Mouse (Mus musculus): ENCODE data around the gene Samd5.

Samd5 gene

DNA sequence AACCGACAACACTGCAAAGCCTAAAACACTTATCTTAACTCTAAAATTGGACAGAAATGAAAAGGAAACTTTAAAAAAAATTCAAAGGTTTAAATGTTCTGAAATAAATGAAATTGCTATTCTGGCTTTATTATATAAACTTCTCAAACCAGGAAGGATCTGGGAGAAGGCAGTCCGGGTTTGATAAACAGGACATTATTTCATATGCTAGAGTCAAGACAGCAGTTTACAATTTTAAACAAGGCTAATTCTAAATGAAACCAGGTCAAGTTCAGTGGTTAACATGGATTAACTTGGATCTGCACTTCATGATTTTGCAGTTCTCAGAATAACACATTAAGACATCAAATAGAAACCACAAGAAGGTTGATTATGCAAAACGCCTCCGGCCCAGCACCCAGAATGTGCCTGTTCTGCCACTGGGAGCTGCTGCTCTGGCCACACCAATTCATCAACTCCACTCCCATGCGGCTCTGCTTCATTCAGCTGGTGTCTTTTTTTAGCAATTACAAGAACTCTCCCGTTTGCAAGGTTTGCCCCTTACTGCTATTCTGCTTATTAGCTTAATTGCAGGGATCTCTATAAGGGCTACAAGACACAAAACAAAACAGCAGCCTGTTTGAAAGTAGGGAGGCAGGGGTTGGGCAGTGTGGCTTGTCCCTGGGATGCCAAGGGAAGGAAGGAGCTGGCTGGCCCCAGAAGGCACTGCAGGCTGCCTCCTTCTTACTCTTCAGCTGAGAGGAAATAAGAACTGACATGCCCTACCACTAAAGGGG, 24.8 kb downstream of the Samd5 start:
- no peak for DNase-seq

DNA sequence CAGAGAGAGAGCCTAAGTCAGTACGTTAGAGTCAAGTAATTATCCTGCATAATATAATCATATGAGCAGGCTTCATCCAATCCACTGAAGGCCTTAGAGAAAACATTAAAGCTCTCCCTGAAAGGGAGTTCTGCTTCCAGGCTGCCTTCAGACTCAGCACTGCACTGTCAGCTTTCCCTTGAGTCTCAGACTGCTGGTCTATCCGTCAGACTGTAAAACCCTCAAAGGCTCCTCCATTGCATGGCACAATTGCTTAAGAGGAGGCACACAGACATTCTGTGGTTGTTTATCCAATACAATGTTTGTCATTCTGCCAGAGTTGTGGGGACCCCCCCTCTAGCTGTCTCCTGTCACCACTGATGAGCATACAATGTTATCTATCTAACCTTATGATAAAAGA, 26.5 kb downstream of the Samd5 start:
- no peak for DNase-seq

- no peak for DNase-seq
Measured at GRCm38 (mm10) chr10:9647741-9648140, 27.3 kb downstream of the Samd5 start.

GRCm38 (mm10) chr10:9646391-9646790, 28.6 kb downstream of the Samd5 start:
- DNase-seq: no peak

DNA sequence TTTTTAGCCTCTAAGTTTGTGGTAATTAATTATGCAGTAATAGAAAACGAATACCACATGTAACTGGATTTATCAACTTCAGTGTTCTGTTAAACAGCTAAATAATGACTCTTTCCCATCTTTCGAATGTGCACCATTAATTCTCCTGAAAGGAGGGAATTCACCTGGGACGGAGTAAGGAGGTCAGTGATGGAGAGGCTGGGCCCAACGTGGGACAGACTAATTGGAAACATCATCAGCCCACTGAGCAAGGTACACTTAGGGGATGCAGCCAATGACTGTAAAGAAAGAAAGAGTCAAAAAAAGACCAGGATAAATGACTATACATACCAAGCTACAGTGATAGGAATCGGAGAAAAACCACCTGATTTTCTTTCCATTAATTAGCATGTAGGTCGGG, 31.5 kb downstream of the Samd5 start:
- DNase-seq: no peak

DNA sequence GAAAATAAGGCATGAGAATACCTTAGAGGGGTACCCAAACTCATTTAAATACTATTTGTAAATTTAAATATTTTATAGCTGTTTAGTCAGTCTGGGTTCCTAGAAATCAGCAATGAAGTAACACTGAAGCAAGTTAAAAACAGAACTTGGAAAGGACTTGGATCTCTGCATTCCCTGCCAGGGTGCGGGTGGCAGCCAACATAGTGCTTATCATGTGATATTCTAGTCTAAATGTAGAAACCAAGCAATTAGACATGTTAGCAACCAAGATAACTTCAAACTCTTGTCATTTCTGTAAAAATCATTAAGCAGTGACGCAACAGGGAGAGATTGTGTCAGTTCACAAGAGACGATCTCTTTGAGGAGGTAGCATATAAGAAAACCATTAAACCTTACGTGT, 32.9 kb downstream of the Samd5 start:
- no peak for DNase-seq

DNA sequence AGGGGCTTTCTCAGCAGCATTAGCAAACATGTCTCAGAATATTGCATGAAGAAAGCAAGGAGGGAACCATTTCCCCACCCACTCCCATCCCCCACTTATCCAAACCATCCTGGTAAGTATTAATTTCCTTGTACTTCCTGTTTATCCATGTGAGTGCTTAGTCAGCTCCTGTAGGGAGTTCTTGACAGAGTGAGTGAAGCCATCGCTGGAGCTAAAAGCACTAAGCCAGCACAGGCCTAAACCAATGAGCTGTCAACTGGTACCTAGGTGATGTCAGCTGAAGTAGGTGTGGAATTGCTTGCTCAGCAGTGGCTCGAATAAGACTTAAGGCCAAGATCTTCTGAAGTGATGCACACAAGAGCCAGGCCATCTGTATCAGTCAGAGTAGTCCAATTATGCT, 34.3 kb downstream of the Samd5 start:
- no peak for DNase-seq

DNA sequence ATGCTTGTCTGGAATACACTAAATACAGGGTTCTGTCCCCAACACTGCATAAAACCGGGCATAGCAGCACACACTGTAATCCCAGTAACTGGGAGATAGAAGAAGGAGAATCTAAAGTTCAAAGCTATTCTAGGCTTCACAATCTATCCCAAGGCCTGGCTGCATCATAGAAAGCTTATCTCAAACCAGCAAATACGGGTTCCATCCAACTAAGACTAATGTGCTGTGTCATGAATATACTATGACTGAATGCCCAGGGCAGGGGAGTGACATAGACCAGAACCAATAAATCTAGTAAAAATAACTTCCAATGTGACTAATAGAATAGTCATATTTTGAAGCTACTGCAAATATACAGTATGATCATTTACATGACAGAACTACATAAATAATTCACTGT, 35.0 kb downstream of the Samd5 start:
- no peak for DNase-seq

GRCm38 (mm10) chr10:9625356-9625755, 49.7 kb downstream of the Samd5 start:
- no peak for DNase-seq

DNA sequence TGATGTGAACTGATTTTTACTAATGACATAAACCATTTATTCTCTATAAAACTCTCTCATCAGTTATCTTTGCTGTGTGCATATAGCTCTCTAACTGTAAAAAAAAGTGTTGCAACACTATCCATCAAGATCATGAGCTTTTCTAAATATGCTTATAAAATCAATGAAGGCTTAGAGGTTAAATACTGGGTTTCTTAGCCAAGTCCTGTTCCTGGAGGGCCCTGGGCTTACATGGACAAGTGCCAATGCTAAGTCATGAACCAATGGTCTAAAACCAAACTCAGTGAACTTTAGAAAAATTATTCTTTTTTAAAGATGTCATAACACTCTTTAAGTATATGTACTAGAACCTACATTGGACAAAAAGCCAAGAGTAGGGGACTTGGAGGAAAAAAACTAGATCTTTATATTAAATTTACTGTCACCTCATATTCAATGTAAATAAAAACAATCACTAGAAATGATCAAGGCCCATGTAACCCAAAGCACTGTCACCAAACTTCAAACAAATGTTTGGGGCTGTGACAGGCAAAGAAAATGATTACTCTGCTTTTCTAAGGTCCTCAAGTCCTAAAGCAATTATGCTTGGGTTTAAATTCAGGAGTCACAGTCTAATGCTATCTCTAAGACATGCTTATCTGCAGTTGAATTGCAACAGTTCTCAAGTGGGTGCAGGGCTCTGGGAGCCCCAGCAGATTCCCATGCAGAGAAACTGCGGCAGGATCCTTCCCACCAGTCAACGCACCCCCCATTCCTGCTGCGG, 52.9 kb downstream of the Samd5 start:
- no peak for DNase-seq

DNA sequence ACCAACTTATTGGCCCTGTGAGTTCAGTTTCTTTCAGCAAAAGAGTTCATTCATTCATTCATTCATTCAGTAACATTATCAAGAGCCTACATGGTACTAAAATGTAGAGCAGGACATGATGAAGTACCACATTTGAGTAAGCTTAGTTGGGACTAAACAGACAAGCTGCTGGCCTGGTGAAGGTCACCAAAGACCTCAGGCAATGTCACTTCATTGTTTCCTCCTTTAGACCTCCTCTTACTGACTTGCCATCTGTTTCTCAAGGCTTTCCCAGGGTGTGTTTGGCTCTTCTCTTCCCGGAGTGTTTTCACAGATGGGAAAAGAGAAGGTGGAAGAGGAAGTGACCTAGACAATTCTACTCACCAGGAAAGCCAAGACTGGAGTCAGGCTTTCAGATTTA, 54.0 kb downstream of the Samd5 start:
- no peak for DNase-seq

DNA sequence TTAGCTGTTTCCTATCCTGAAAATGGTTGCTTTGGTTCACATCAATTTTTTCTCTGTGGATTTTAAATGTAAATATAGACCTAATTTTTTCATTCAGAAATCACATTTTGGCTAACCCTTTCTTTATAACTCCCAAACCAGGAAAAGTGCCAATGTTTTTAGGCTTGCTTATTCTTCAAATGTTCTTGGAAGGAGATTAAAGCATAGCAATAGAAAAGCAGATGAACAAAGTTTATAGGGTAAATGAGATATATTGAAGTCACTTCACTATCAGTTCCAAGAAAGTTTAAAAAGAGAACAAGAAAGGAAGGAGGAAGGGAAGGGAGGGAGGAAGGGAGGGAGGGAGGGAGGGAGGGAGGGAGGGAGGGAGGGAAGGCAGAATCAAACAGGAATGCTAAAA, 60.0 kb downstream of the Samd5 start:
- DNase-seq: no peak

- no peak for DNase-seq
Measured at GRCm38 (mm10) chr10:9608854-9609253, 66.2 kb downstream of the Samd5 start.

DNA sequence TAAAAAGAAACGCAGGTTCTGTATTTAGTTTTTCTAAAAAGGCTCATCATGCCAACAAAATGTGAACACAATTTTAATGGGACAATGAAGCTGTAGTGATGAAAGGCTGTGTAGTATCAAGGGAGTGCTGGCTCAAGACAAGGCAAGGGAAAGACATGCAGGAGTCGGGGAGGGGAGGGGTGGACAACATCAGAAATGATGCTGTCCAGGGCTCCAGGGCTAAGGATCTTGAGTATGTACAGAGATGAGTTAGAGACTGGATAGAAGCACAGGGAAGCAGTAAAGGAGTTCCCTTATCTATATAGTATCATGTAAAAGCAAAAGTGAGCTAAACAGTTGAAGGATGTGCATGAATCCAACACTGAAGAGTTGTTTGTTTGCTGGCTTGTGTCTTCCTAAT, 67.9 kb downstream of the Samd5 start:
- DNase-seq: no peak

DNA sequence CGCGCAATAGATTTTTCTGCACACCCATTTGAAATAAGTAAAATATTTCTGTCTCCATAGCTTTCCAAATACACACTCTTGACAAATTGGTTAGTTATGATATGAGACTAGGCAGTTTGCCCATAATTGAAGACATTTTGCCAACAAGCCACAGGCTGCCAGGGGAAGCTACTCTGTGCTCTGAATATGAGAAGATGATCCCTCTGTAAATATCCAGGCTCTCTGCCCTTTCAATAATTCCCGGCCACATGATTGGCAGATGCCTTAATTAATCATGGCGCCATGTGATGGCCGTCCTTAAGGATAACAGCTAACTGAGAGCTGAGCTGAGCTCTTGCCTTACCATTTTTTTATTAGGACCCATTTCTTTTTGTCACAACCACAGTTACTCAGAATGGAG, 69.4 kb downstream of the Samd5 start:
- peak; percentile 7 for DNase-seq

GRCm38 (mm10) chr10:9603290-9603689, 71.7 kb downstream of the Samd5 start:
- DNase-seq: peak; percentile 3

DNA sequence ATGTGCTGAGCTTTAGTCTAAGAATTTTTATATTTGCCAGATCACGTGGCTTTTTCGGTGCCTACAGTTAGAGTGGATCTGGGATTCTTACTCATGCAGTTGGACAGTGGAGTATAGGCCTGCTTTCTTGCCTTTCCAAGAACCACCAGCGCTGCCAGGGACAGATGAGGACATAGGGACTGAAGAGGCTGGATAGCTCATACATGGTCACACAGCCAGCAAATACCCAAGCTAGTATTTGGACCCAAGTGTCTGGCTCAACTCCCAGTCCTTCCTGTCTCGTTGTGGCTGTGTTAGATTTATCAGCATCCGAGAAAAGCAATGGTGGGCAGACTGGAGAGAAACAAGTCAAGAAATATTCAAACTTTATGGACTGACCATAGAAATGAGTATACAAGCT, 72.2 kb downstream of the Samd5 start:
- peak; percentile 63 for DNase-seq

DNA sequence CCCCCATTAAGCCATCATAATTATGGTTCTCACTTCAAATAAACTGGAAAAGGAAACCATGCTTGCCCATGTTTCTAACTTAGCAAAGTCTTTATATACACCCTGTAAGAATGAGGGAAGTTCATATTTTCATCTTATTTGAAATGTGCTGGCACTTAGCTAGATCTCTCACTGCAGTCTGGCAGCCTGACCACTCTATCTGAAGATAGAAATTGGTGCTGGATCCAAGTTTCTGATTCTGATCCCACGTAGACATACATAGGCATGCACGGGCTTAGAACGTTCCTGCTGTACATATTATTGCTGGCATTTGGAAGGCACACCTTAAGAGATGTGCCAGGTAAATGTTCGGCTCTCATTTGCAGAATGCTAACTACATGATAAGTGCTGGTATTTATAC, 72.6 kb downstream of the Samd5 start:
- DNase-seq: no peak

DNA sequence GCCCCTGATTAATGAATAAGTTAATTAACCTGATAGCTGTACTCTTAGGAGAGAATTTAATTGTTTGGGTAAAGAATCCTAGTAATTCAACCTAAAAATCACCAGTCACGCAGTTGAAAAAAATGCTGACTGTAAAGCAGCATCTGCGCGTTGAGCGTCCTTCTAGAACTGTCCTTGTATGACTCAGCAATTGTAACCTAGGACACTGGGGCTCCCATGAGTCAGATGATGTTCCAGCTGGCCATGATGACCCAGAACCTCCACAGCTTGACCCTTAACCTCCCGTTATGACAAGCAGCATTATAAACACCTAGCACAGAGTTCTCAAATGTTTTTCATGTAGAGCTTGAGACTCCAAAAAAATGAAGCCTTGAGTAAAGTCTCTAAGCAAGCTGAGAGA, 78.8 kb downstream of the Samd5 start:
- DNase-seq: no peak

GRCm38 (mm10) chr10:9594666-9595065, 80.3 kb downstream of the Samd5 start:
- no peak for DNase-seq

DNA sequence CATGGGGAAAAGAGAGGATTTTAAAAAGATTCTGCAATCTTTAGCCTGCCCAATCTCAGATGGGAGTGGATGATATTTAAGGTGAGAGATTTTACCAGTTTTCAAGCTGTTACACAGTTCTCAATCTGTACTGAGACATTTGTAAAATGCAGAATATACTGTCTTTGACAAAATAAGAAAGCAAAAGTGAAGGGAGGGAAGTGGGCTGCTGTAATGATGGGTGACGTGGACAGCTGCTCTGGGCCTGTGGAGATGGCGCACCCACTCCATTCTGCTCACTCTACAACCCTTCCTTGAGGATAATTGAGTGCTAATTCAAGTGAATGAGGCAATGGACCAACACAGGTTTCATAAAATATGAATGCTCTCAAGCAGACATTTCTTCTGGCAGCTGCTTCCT, 84.4 kb downstream of the Samd5 start:
- no peak for DNase-seq

DNA sequence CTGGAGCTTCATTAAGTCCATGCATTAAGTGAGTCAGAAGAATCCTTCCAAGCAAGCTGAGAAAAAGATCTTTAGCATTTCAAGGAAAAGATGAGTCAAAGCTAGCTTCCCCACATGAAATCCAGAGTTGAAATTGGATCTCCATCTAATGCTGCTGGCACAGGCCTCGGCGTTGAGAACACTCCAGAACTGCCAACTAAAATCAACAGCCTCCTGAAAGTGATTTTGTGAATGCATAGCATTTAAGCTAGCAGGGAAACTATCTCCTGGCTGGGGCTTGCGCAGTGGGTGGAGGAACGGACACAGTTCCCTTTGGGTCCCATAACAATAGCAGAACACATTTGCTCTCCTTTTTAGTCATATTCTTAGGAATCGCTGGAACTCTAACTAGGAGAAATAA, 88.7 kb downstream of the Samd5 start:
- no peak for DNase-seq

DNA sequence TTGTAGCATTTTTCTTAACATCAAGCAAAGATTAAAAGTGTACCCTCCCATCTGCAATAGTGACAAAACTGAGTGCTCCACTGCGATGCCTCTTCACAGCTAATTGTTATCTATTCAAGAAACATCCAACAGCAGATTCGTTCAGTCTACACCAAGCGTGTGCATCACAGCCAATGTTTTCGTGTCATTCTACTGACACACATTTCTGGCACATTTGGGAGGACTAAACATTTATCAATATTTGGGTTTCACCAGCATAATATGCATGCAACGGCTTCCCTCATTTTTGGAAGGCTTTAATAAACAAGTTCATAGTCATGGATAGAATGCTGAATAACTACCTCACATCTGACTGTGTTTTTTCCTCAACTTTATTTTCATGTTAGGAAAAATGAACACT, 95.6 kb downstream of the Samd5 start:
- no peak for DNase-seq

DNA sequence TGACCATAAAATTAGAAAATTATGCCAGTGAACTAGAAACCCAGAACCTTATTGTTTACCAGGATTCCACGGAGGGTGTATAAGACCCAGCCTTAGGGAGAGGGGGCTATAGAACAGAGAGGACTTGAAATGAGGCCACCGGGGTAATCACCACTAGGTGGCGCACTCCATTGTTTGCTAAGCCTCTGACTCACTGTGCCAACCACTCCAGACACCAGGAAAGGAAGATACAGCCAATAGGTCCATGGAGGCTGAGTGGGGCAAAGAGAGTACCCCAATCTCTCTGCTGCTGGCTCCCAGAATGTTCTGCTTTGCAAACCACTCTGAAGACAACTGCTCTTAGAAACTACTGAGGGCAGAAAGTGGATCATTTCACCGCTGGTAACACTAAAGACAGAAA, 99.4 kb downstream of the Samd5 start:
- DNase-seq: peak; percentile 80

DNA sequence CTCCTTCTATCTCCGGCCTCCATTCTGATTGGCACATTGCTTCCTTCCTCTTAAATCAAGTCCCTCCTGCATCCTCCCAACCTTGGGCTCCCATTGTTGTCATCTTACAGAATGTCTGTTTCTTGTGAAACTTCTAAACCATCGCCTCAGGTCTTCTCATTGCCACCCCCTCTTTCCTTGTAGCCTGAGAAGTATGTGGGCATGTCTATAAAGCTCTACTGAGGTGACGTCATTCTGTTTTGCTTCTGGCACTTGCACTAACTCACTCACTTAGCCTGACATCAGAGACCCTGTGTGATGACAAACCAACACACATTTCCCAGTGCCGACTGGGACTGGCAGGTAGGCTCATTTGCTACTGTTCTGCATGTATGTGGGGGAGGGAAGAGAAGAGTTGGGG, 100.9 kb downstream of the Samd5 start:
- no peak for DNase-seq
